Mouse (Mus musculus): ENCODE data around the gene Ppfia2.

DNA sequence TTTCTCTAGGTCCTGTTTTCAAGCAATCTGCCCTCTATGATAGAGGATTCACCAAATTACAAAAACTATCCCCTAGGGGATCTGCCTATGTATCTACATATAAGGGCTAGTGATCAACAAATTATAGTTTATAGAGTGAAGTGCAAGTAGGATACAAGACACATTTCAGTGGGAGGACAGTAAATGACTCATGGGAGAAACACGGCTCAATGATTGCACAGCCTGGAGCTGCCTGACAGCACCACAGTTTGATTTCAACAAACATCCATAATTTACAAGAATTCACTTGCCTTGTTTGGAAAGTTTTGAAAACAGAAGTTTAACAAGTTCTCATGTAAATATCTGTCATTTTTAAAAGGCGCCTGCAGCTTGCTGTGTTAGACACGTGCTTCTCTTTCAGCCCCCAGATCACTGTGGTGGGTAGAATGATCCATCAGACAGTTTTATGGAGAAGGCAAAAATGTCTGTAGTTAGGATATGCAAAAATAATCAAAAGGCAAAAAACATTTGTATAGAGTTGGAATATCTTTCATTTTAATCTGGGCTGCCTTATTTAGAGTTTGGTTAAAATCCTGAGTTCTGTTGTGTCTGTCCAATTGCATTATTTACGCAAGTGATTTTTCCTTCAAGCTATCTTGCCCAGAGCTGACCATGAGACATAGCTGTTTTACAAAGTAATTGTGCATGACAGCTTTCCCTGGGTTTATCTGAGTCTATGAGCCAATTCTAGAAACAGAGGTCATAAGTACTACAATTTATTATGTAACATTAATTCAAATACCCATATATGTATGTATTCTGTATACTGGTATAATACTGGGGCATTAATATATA, 266.3 kb downstream of the Ppfia2 start:
- TF ChIP-seq CTCF (IDR thresholded peaks at IDR 0.05; ENCODE audit: extremely low read depth, insufficient read depth, insufficient read length, insufficient replicate concordance), result no peak
- TF ChIP-seq POLR2A (IDR thresholded peaks at IDR 0.05; ENCODE audit: low read depth, low read length), result no peak

Measured in spleen, adult 2 months (tissue).